Mouse (Mus musculus): ENCODE measurements around the gene Hephl1. TPM values are rescaled to one million over a fixed set of nuclear protein-coding genes. Genes with fewer than 3 reads are reported as not detected.

The Hephl1 gene
- total and polyA plus RNA-seq, 3 experiments = not detected

- TF ChIP-seq USF2 (IDR thresholded peaks at IDR 0.05; ENCODE audit: borderline replicate concordance in 1 of 2, insufficient read depth in 1 of 2, low read depth in 1 of 2, low read length in 2 of 2) = no peak
- TF ChIP-seq TBP (IDR thresholded peaks at IDR 0.05; ENCODE audit: low read depth, low read length) = no peak
- no peak for TF ChIP-seq ZKSCAN1 (IDR thresholded peaks at IDR 0.05; ENCODE audit: low read depth, low read length)
- no peak for TF ChIP-seq JUND (IDR thresholded peaks at IDR 0.05; ENCODE audit: low read depth, low read length)
- no peak for TF ChIP-seq MAFK (IDR thresholded peaks at IDR 0.05; ENCODE audit: borderline replicate concordance, low read depth, low read length)
- no peak for TF ChIP-seq MEF2A (IDR thresholded peaks at IDR 0.05; ENCODE audit: extremely low read depth, insufficient replicate concordance, low read depth, low read length, poor library complexity, severe bottlenecking)
- no peak for TF ChIP-seq SMC3 (IDR thresholded peaks at IDR 0.05; ENCODE audit: low read depth, low read length)
- no peak for TF ChIP-seq ELF1 (IDR thresholded peaks at IDR 0.05; ENCODE audit: low read depth, low read length)
- no peak for TF ChIP-seq MYB (IDR thresholded peaks at IDR 0.05; ENCODE audit: low read depth, low read length)
- TF ChIP-seq SIN3A (IDR thresholded peaks at IDR 0.05; ENCODE audit: low read length) = no peak
- TF ChIP-seq CHD1 (IDR thresholded peaks at IDR 0.05; ENCODE audit: low read depth, low read length) = no peak
- no peak for TF ChIP-seq RAD21 (IDR thresholded peaks at IDR 0.05; ENCODE audit: low read depth, low read length)
- TF ChIP-seq UBTF (IDR thresholded peaks at IDR 0.05; ENCODE audit: borderline replicate concordance, insufficient read depth, low read depth, low read length) = no peak
These were observed 107.6 kb downstream of the Hephl1 start for GRCm38 (mm10) chr9:15004298-15004685.

GRCm38 (mm10) chr9:15003676-15004297, 108.1 kb downstream of the Hephl1 start:
- H3K79me2 ChIP-seq (ENCODE audit: control insufficient read depth, insufficient read depth, low read length, poor library complexity) = no peaks in the 10 kb centered on the region
- H3K36me3 ChIP-seq (ENCODE audit: control insufficient read depth in 1 of 2, insufficient read depth in 2 of 2, low read length in 2 of 2) = no peaks in the 10 kb centered on the region
- TF ChIP-seq KAT2A (conservative IDR thresholded peaks at IDR 0.05; ENCODE audit: low read depth, low read length) (no peak), MAZ (IDR thresholded peaks at IDR 0.05; ENCODE audit: low read depth, low read length) (no peak), CHD1 (IDR thresholded peaks at IDR 0.05; ENCODE audit: low read depth, low read length) (no peak), ZC3H11A (IDR thresholded peaks at IDR 0.05; ENCODE audit: low read depth, low read length) (no peak), USF2 (IDR thresholded peaks at IDR 0.05; ENCODE audit: borderline replicate concordance in 1 of 2, insufficient read depth in 1 of 2, low read depth in 1 of 2, low read length in 2 of 2) (no peak), MEF2A (IDR thresholded peaks at IDR 0.05; ENCODE audit: extremely low read depth, insufficient replicate concordance, low read depth, low read length, poor library complexity, severe bottlenecking) (no peak), ZMIZ1 (IDR thresholded peaks at IDR 0.05; ENCODE audit: low read depth, low read length) (no peak)
- no peak overlapping the region for H3K27ac ChIP-seq (ENCODE audit: control insufficient read depth, low read depth, low read length)
- no peaks in the 10 kb centered on the region for H3K4me1 ChIP-seq (ENCODE audit: control insufficient read depth in 1 of 2, insufficient read depth in 2 of 2, low read length in 2 of 2)
- no peak for DNase-seq (ENCODE audit: low read depth, low spot score)
- no peak overlapping the region for H3K9ac ChIP-seq (ENCODE audit: control insufficient read depth, low read depth, low read length, poor library complexity, severe bottlenecking)
- H3K9me3 ChIP-seq (replicated peaks; ENCODE audit: insufficient read depth, low read length) = no peaks in the 10 kb centered on the region
- H3K27me3 ChIP-seq (ENCODE audit: control insufficient read depth in 1 of 2, insufficient read depth in 2 of 2, low read length in 2 of 2) = peaks cover 21 to 37% of the 10 kb centered on the region in 2 experiments
- no peak overlapping the region for H3K4me3 ChIP-seq (ENCODE audit: control insufficient read depth in 1 of 2, insufficient read depth in 1 of 2, low read depth in 2 of 2, low read length in 2 of 2)

More at GRCm38 (mm10) chr9:15004298-15004685, 107.6 kb downstream of the Hephl1 start:
- Histone ChIP-seq H3K27ac (ENCODE audit: control insufficient read depth, low read depth, low read length) (no peak overlapping the region), H3K27me3 (ENCODE audit: control insufficient read depth in 1 of 2, insufficient read depth in 2 of 2, low read length in 2 of 2) (peaks cover 20 to 36% of the 10 kb centered on the region in 2 experiments), H3K36me3 (ENCODE audit: control insufficient read depth in 1 of 2, insufficient read depth in 2 of 2, low read length in 2 of 2) (no peaks in the 10 kb centered on the region), H3K79me2 (ENCODE audit: control insufficient read depth, insufficient read depth, low read length, poor library complexity) (no peaks in the 10 kb centered on the region), H3K9me3 (replicated peaks; ENCODE audit: insufficient read depth, low read length) (no peaks in the 10 kb centered on the region), H3K9ac (ENCODE audit: control insufficient read depth, low read depth, low read length, poor library complexity, severe bottlenecking) (no peak overlapping the region), H3K4me1 (ENCODE audit: control insufficient read depth in 1 of 2, insufficient read depth in 2 of 2, low read length in 2 of 2) (no peaks in the 10 kb centered on the region), H3K4me3 (ENCODE audit: control insufficient read depth in 1 of 2, insufficient read depth in 1 of 2, low read depth in 2 of 2, low read length in 2 of 2) (no peak overlapping the region)
- DNase-seq (ENCODE audit: low read depth, low spot score) = no peak

All from MEL (cell line).